ENCODE assay signal across 8 mouse cellular contexts in genomic region chr7:46957831-46958691, GRCm38 (mm10). TPM values are rescaled to one million over a fixed set of nuclear protein-coding genes. Genes with fewer than 3 reads are reported as not detected.
DNase-seq lines count a peak whose midpoint lies in the region; ATAC-seq and TF ChIP-seq lines count a peak whose summit lies in the region.

Uevld (minus strand) TSS chr7:46958527.

- TF ChIP-seq EP300 in heart, adult 2 months (IDR thresholded peaks at IDR 0.05; ENCODE audit: insufficient read depth, low read depth, low read length) = peak; percentile 79

- no peaks in the 10 kb centered on the region for H3K9me3 ChIP-seq in embryonic facial prominence, embryonic 14.5 days (ENCODE audit: control insufficient read depth, low read length)
- no peaks in the 10 kb centered on the region for H3K9me3 ChIP-seq in limb, embryonic 13.5 days
- no peaks in the 10 kb centered on the region for H3K9me3 ChIP-seq in midbrain, embryonic 16.5 days (replicated peaks; ENCODE audit: control insufficient read depth, low read length, poor library complexity, severe bottlenecking)

- TF ChIP-seq POLR2A in heart, adult 2 months (IDR thresholded peaks at IDR 0.05; ENCODE audit: insufficient read depth, low read depth, low read length) = peak; percentile 58

- peaks cover 20% of the 10 kb centered on the region for H3K36me3 ChIP-seq in embryonic facial prominence, embryonic 14.5 days (ENCODE audit: control insufficient read depth, insufficient read depth, low read length)
- H3K36me3 ChIP-seq in heart, adult 2 months (ENCODE audit: control insufficient read depth, insufficient read depth, low read length) = no peaks in the 10 kb centered on the region
- peaks cover 22% of the 10 kb centered on the region for H3K36me3 ChIP-seq in limb, embryonic 13.5 days
- H3K36me3 ChIP-seq in midbrain, embryonic 16.5 days (ENCODE audit: control insufficient read depth, insufficient read depth, low read length) = no peaks in the 10 kb centered on the region

- peaks cover 12% of the 10 kb centered on the region for H3K4me1 ChIP-seq in embryonic facial prominence, embryonic 14.5 days (ENCODE audit: control insufficient read depth, insufficient read depth, low read length)
- peaks cover 5% of the 10 kb centered on the region for H3K4me1 ChIP-seq in heart, adult 2 months (ENCODE audit: control insufficient read depth, insufficient read depth, low read length)
- H3K4me1 ChIP-seq in limb, embryonic 13.5 days = peaks cover 15% of the 10 kb centered on the region
- H3K4me1 ChIP-seq in midbrain, embryonic 16.5 days (ENCODE audit: control insufficient read depth, insufficient read depth, low read length) = peaks cover 6% of the 10 kb centered on the region

- 0 out of 2 replicates have a peak within 1 kb of the TSS, but pooled peaks have one; percentile 39 for H3K27ac ChIP-seq in embryonic facial prominence, embryonic 14.5 days (replicated peaks; ENCODE audit: low read depth, low read length)
- peak within 1 kb of the TSS; percentile 75 for H3K27ac ChIP-seq in heart, adult 2 months
- no peak within 1 kb of the TSS; the same call in 1 of the 2 replicates for H3K27ac ChIP-seq in limb, embryonic 13.5 days
- 0 out of 2 replicates have a peak within 1 kb of the TSS, but pooled peaks have one; percentile 39 for H3K27ac ChIP-seq in midbrain, embryonic 16.5 days (ENCODE audit: low read length)

- H3K27me3 ChIP-seq in embryonic facial prominence, embryonic 14.5 days (replicated peaks; ENCODE audit: control insufficient read depth, insufficient read depth, low read length) = no peaks in the 10 kb centered on the region; the same call in 1 of the 2 replicates
- H3K27me3 ChIP-seq in heart, adult 2 months (ENCODE audit: control insufficient read depth, insufficient read depth, low read length) = no peaks in the 10 kb centered on the region
- H3K27me3 ChIP-seq in limb, embryonic 13.5 days = peaks cover 16% of the 10 kb centered on the region
- peaks cover 4% of the 10 kb centered on the region for H3K27me3 ChIP-seq in midbrain, embryonic 16.5 days (ENCODE audit: control insufficient read depth, insufficient read depth, low read depth, low read length)

- under 1% methylated on average over 46 of the region's 51 CpGs for WGBS in embryonic facial prominence, embryonic 14.5 days
- under 1% methylated on average over 51 of the region's 51 CpGs for WGBS in heart, adult 2 months
- under 1% methylated on average over 50 of the region's 51 CpGs for WGBS in limb, embryonic 13.5 days
- WGBS in midbrain, embryonic 16.5 days = 1% methylated on average over 50 of the region's 51 CpGs

- H3K9ac ChIP-seq in embryonic facial prominence, embryonic 14.5 days (ENCODE audit: low read depth, low read length) = peak within 1 kb of the TSS; percentile 73
- H3K9ac ChIP-seq in heart, adult 2 months (ENCODE audit: low read depth, low read length) = peak within 1 kb of the TSS; percentile 91
- H3K9ac ChIP-seq in limb, embryonic 13.5 days = peak within 1 kb of the TSS; percentile 86
- peak within 1 kb of the TSS; percentile 83 for H3K9ac ChIP-seq in midbrain, embryonic 16.5 days (ENCODE audit: low read depth, low read length)

- intact Hi-C loops in heart, adult 2 months (cut with DNase I) = loop anchor here (2.0 kb wide), 1 partner anchor 39 kb away; the partner anchor contains the start of gene Tsg101

- TF ChIP-seq CTCF in heart, adult 2 months (IDR thresholded peaks at IDR 0.05) = peak; percentile 24

- no peaks in the 10 kb centered on the region for H3K79me2 ChIP-seq in heart, adult 2 months (replicated peaks; ENCODE audit: control insufficient read depth, insufficient read depth, low read length)

- H3K4me2 ChIP-seq in embryonic facial prominence, embryonic 14.5 days (ENCODE audit: low read depth, low read length) = peak within 1 kb of the TSS; percentile 78
- peak within 1 kb of the TSS; percentile 85 for H3K4me2 ChIP-seq in limb, embryonic 13.5 days (replicated peaks)
- peak within 1 kb of the TSS; percentile 86 for H3K4me2 ChIP-seq in midbrain, embryonic 16.5 days (ENCODE audit: low read length)

- peak within 1 kb of the TSS; percentile 56 for H3K4me3 ChIP-seq in embryonic facial prominence, embryonic 14.5 days (ENCODE audit: low read depth, low read length)
- H3K4me3 ChIP-seq in heart, adult 2 months = peak within 1 kb of the TSS; percentile 80
- H3K4me3 ChIP-seq in limb, embryonic 13.5 days = peak within 1 kb of the TSS; percentile 76
- peak within 1 kb of the TSS; percentile 66 for H3K4me3 ChIP-seq in midbrain, embryonic 16.5 days (ENCODE audit: low read depth, low read length)

- DNase-seq in 3T3-L1 (ENCODE audit: low read depth, low spot score) = peak; percentile 88
- peak; percentile 93 to 96 for DNase-seq in adrenal gland, postnatal 4 days (ENCODE audit: low spot score in 2 of 2)
- DNase-seq in embryonic facial prominence, embryonic 14.5 days (ENCODE audit: low spot score) = peak; percentile 96
- peak; percentile 94 to 96 for DNase-seq in heart, adult 2 months
- DNase-seq in kidney, adult 8-10 months = peak; percentile 94 to 97
- DNase-seq in spleen, postnatal 10 days (ENCODE audit: low spot score in 2 of 2) = peak; percentile 88 to 95

- ATAC-seq in embryonic facial prominence, embryonic 14.5 days (ENCODE audit: low read depth) = peak; percentile 92
- ATAC-seq in limb, embryonic 13.5 days (ENCODE audit: low FRiP score, low read depth) = peak; percentile 93
- ATAC-seq in midbrain, embryonic 16.5 days = peak; percentile 95

RNA-seq across cellular contexts. Expression of gene Uevld, which starts in this region (rescaled TPM):
- total RNA-seq in adrenal gland, postnatal 4 days (2021) = 10 to 100 TPM; 22.9 to 23.6 TPM
- 9.7 and 11.0 TPM in 2 replicates for polyA plus RNA-seq in embryonic facial prominence, embryonic 14.5 days (2014; fragmentation: Nextera tagmentation; extraction: Ambion mirVana)
- 10 to 100 TPM in 1 of 2 experiments, 1 to 10 TPM in 1; 9.0 to 10.3 TPM for total RNA-seq in heart, adult 2 months (2021)
- 2.9 and 5.0 TPM in 2 replicates for polyA plus RNA-seq in heart, adult 2 months (2012; rRNA removed)
- 10.3 and 10.8 TPM in 2 replicates for polyA plus RNA-seq in limb, embryonic 13.5 days (2015; fragmentation: Nextera tagmentation; extraction: Ambion mirVana)
- 5.3 and 6.0 TPM in 2 replicates for polyA plus RNA-seq in midbrain, embryonic 16.5 days (2015; fragmentation: Nextera tagmentation; extraction: Ambion mirVana)
